Mouse (Mus musculus): Measurements from ENCODE around the gene Sae1.

DNA sequence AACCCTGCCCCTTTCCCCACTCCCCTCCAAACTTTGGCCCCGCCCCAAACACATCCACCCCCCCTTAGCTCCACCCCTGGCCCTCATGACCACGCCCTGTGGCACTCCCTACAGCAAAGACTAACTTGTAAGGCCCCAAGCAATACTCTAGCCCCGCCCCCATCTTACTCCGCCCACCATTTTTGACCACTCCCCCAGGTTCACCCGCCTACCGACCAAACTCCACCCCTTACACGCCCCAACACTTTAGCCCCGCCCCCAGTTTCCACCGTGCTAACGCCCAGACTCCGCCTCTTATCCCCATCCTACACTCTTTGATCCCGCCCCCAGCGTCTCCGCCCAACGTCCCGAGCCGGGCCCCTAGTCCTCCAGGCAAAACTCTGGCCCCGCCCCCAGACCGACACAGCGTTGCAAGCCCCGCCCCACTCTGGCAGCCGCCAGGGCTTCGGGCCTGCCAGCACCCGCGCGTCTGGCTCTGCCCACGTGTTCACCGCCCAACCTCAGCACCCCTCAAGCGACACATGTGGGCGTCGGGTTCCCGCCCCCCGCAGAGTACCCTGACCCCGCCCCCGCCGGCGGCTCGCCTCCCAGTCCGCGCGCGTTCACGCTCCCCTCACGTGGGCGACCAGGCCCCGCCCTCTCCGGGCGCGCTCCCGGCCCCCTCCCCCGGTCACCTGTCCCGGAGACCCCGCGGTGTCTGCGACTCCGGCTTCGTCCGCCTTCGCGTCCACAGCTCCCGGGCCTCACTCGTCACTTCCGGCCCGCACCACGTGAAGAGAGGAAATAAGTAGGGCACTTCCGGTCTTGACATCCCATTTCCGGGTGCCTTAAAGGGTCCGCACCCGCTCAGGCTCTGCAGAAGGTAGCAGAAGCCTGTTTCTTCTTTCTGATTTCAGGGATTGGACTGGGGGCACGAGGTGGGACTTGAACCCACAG lies 101.3 kb downstream of the Sae1 start, which contains the start of gene Ccdc9:
- TF ChIP-seq EP300 (IDR thresholded peaks at IDR 0.05; ENCODE audit: low read depth) (no peak), CTCF (IDR thresholded peaks at IDR 0.05; ENCODE audit: low read depth) (no peak)
